Mouse (Mus musculus): ENCODE measurements around the gene Fubp1.
A peak's percentile ranks its signal among the peaks of the same experiment; 100 is the strongest.

Gene Fubp1

DNA sequence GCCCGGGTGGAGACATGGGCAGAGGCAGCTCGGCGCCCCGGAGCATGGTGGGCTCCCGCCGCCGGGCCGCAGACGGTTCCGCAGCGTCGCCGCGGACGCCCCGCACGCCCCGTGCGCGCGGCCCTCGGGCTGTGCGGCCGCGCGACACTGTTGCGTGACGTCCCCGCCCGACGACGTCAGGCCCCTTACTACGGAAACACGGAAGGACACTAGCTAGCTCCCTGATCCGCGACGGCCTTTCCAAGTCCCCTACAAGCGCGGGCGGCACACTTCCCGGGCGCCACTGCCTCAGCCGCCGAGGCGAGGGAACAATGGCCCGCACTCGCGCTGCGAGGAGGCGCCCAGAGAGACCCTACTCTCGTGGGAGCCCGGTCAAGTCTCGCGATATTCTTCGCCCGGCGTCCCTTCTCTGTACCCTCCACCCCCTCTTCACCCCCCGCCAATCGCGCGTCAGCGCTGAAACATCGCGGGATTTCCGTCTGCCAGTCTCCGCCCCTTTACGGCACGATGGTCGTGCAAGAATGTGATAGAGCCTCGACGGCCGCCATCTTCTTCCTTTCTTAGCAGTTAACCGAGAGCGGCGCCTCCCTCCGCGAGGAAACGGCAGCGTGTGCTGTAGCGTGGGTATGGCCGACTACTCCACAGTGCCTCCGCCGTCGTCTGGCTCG, at the start of gene Fubp1, which contains the start of gene Dnajb4:
Gene Fubp1, plus strand, starts transcription at position 456 of the 668 bp plus-strand sequence.
Gene Dnajb4, minus strand, starts transcription at position 336 of the 668 bp plus-strand sequence.
- DNase-seq (ENCODE audit: low read depth) = peak; percentile 99

DNA sequence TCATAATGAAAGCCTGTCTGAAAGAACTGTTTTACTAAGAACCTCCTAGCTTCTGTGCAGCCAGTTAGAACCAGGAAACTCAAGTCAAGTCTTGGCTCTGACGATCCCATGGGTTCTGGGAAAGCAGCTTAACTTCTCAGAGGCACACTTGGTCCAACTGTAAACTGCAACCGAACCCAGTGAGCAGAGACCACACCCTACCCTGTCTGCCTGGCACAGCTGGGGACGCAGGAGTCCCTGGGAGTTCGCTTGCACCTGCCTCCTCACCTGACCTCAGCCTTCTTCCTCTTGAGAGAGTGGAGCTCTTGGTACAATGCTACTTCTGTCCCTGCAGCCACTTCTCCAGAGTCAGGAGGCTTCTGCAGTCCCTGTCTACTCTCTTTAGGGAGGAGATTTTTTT, 49.6 kb upstream of the Fubp1 start:
- DNase-seq (ENCODE audit: low read depth) = no peak

- DNase-seq (ENCODE audit: low read depth) = no peak
Observed at GRCm38 (mm10) chr3:152163320-152163719, 46.9 kb upstream of the Fubp1 start.

DNA sequence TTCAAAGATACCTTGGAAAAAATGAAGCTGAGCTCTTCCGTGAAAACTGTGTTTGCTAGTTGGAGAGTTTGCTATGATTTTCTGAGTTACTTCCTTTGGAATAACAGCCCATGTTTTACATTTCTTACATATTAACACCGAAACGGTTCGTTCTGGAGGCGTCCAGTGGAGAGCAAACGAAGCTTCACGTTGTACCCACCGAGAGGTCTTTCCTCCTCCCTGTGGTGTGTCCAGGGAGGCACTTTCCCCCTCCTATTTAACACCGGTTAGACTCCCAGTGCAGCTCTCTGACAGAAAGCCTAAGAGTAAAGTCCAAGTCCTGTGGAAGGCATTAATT, 45.2 kb upstream of the Fubp1 start:
- DNase-seq (ENCODE audit: low read depth) = no peak

- no peak for DNase-seq (ENCODE audit: low read depth)
Observed at GRCm38 (mm10) chr3:152165351-152166098, 44.7 kb upstream of the Fubp1 start.

DNA sequence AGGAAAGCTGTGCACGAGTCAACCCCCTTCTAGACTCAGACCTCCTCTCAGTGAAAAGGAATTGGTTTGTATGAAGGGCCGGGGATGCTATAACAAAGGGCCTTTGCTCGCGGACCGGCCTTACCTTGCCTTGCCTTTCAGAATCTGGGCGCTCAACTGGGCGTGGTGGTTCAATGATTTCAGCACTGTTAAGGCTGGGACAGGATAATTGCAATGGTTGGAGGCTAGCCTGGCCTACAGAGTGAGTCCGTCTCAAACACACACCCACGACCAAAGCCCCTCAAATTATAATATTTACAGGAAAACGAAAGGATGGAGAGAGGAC, 44.2 kb upstream of the Fubp1 start, which contains the start of gene Gipc2:
Gene Gipc2, minus strand, starts transcription at position 132 of the 325 bp plus-strand sequence.
- DNase-seq (ENCODE audit: low read depth) = no peak

GRCm38 (mm10) chr3:152166699-152167451, 43.3 kb upstream of the Fubp1 start:
- DNase-seq (ENCODE audit: low read depth) = no peak

- no peak for DNase-seq (ENCODE audit: low read depth)
Observed at GRCm38 (mm10) chr3:152168007-152168406, 42.2 kb upstream of the Fubp1 start.

- no peak for DNase-seq (ENCODE audit: low read depth)
Observed at GRCm38 (mm10) chr3:152170407-152170806, 39.8 kb upstream of the Fubp1 start.

- DNase-seq (ENCODE audit: low read depth) = peak; percentile 79
Observed at GRCm38 (mm10) chr3:152171236-152171635, 39.0 kb upstream of the Fubp1 start.

DNA sequence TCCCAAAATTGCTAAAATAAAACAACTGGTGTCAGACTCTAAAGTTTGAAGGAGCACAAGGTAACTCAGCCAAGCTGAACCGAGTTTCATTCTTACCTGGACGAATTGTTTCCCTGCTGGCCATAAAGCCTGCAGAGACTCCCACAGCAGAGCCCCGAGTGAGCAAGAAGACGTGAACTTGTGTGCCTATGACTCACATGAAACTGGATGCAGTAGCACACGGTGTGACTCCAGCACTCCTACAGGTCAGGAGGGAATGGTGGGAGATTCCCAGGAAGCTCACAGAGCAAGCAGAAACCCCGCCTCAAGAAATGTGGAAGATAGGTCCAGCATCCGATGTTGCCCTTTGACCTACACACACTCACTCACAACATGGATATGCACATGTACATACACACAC, 38.4 kb upstream of the Fubp1 start:
- DNase-seq (ENCODE audit: low read depth) = no peak

DNA sequence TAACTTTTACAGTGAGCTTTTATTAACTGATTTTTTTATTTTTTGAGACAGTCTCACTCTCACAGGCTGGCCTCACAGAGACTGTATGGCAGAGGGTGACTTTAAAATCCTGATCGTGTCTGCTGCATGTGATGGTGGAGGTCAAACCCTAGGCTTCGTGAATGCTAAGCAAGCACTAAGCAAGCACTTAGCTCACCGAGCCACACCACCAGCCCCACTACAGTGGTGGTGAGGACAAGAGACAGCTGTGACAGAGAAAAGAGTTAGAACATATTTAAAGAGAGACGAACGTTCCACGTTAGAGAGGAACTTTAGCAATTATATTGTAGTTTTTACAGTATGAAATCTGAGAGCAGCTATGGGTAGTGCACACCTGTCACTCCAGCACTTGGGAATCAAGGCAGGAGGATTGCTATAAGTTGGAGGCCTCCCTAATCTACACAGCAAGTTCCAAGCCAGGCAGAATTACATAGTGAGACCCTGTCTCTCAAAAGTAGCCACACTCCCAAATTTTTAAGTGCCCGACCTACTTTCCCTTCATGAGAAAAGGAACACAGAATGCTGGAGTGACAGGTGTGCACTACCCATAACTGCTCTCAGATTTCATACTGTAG, 37.8 kb upstream of the Fubp1 start:
- DNase-seq (ENCODE audit: low read depth) = no peak

DNA sequence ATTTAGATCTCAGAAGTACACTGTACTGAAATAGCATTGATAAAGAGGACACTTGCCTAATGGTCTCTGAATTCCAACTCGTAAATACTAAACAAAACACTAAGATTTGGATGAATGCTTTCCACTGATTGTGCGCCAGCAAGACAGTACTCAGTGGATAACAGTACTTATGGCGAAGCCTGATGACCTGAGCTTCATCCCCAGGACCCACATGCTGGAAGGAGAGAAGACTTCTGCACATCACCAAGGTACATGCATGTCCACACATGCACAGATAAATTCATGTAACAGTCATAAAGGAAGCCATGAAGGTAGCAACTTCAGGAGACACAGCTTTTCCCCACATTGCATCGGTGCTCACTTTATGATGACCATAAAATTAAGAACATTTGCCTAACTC, 31.4 kb upstream of the Fubp1 start:
- no peak for DNase-seq (ENCODE audit: low read depth)

- no peak for DNase-seq (ENCODE audit: low read depth)
Observed at GRCm38 (mm10) chr3:152179285-152179684, 30.9 kb upstream of the Fubp1 start.

- DNase-seq (ENCODE audit: low read depth) = no peak
Observed at GRCm38 (mm10) chr3:152180624-152181023, 29.6 kb upstream of the Fubp1 start.

DNA sequence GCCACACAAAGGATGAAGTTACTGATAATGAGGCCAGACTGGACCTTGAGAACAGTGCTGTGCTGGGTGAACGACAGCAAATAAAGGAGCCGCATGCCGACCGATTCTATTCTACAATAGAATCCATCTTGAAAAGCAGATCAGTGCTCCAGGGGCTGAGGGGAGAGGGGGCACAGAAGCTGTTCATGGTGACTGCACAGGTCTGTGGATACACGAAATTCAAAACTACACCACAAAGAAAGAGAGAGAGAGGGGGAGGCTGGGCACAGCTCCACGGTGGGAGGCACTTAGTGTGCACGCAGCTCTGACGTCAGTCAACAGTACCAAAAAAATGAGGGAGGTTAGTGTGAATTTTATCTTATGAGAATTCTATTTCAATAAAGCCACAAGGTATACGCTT, 26.7 kb upstream of the Fubp1 start:
- DNase-seq (ENCODE audit: low read depth) = no peak

DNA sequence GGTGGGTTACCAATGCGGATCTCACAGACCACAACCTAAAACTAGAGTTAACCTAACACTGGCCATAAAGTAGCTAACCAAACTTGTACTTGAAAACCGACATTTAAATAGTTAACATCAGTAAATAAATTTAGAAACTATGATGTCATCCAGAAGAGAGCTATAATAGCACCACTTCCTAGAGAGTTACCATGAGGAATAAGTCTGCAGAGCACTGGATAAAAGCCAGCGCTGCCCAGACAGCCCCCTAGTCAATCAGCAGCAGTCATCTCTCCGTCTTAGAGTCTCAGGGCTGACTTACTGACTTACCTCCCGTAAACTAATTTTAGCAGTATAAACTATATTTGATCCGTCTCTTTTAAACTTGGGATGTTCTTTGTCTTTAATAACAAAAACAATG, 24.1 kb upstream of the Fubp1 start:
- DNase-seq (ENCODE audit: low read depth) = no peak

DNA sequence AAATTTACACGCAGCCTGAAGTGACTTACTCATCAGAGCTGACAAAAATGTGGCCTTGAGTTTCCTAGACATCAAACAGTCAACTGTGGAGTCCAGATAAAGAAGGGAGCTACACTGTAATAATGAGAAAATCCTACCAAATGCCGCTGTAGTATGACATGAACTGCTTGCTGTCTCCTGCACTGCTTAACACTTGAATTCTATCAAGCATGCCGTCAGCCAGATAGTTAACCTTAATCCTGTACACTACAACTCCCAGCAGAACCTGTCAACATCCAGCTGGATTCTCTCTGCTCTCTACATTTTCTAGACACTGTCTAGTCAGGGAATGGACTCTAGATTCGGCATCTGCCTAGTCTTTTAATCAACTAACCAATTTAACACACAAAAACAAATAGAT, 20.9 kb upstream of the Fubp1 start:
- DNase-seq (ENCODE audit: low read depth) = peak; percentile 41

GRCm38 (mm10) chr3:152190679-152191477, 19.3 kb upstream of the Fubp1 start:
- peak; percentile 65 for DNase-seq (ENCODE audit: low read depth)

- peak; percentile 91 for DNase-seq (ENCODE audit: low read depth)
Observed at GRCm38 (mm10) chr3:152191791-152192237, 18.4 kb upstream of the Fubp1 start.

GRCm38 (mm10) chr3:152192238-152192931, 17.8 kb upstream of the Fubp1 start:
- peak; percentile 84 for DNase-seq (ENCODE audit: low read depth)
